Mouse (Mus musculus) spleen, adult 18-20 months (tissue): Measurements from ENCODE around the gene Robo2.
"Not testable (repeated sequence)": the region's sequence is repeated elsewhere in the genome, so short reads cannot be mapped to it uniquely, and the experiment has no call there.

ENCODE experiments used
- DNase-seq, 2 experiments: peaks; one replicate each; pipeline ENCODE4 v3.0.0; 2022; ENCODE audit warnings: mixed read lengths in 2 of 2

The Robo2 gene

GRCm38 (mm10) chr16:74200024-74200703 is 211.5 kb downstream of the Robo2 start:
- DNase-seq: no peak

- DNase-seq: no peak
Observed at GRCm38 (mm10) chr16:74192979-74193554, 218.6 kb downstream of the Robo2 start.

- no peak for DNase-seq
Observed at GRCm38 (mm10) chr16:74191621-74192020, 220.0 kb downstream of the Robo2 start.

GRCm38 (mm10) chr16:74182509-74183113 is 229.0 kb downstream of the Robo2 start:
- DNase-seq: no peak

GRCm38 (mm10) chr16:74172673-74173072 is 239.0 kb downstream of the Robo2 start:
- DNase-seq: no peak

GRCm38 (mm10) chr16:74169642-74170041 is 242.0 kb downstream of the Robo2 start:
- no peak for DNase-seq

GRCm38 (mm10) chr16:74169121-74169520 is 242.5 kb downstream of the Robo2 start:
- DNase-seq: no peak

- no peak for DNase-seq
Observed at GRCm38 (mm10) chr16:74167832-74168231, 243.8 kb downstream of the Robo2 start.

- DNase-seq: no peak
Observed at GRCm38 (mm10) chr16:74162041-74162440, 249.6 kb downstream of the Robo2 start.

- DNase-seq: no peak
Observed at GRCm38 (mm10) chr16:74159189-74159588, 252.4 kb downstream of the Robo2 start.

- no peak for DNase-seq
Observed at GRCm38 (mm10) chr16:74136181-74136580, 275.4 kb downstream of the Robo2 start.

GRCm38 (mm10) chr16:74132833-74133232 is 278.8 kb downstream of the Robo2 start:
- DNase-seq: no peak

- DNase-seq: no peak
Observed at GRCm38 (mm10) chr16:74131370-74131769, 280.3 kb downstream of the Robo2 start.

- DNase-seq: no peak
Observed at GRCm38 (mm10) chr16:74128443-74128983, 283.1 kb downstream of the Robo2 start.

GRCm38 (mm10) chr16:74113155-74113554 is 298.5 kb downstream of the Robo2 start:
- no peak for DNase-seq

- DNase-seq: no peak
Observed at GRCm38 (mm10) chr16:74111101-74111500, 300.5 kb downstream of the Robo2 start.

GRCm38 (mm10) chr16:74104449-74104848 is 307.2 kb downstream of the Robo2 start:
- not testable (repeated sequence) for DNase-seq

GRCm38 (mm10) chr16:74092997-74093801 is 318.4 kb downstream of the Robo2 start:
- no peak for DNase-seq

GRCm38 (mm10) chr16:74089951-74090350 is 321.7 kb downstream of the Robo2 start:
- peak in 1 of 2 experiments; percentile 2 for DNase-seq

- DNase-seq: no peak
Observed at GRCm38 (mm10) chr16:74084188-74084587, 327.4 kb downstream of the Robo2 start.

GRCm38 (mm10) chr16:74072671-74073070 is 339.0 kb downstream of the Robo2 start:
- DNase-seq: no peak

- no peak for DNase-seq
Observed at GRCm38 (mm10) chr16:74070628-74071027, 341.0 kb downstream of the Robo2 start.

GRCm38 (mm10) chr16:74065958-74066357 is 345.7 kb downstream of the Robo2 start:
- DNase-seq: no peak
